Mouse (Mus musculus) embryonic fibroblast, embryonic 13.5 days (primary cell): ENCODE results near the gene Gm49322.

Experiments used
- CTCF ChIP-seq: IDR thresholded peaks from 2 replicates; pipeline ENCODE4 v1.5.1; 2011; ENCODE audit warnings: mild to moderate bottlenecking, control low read depth, low read length, moderate library complexity, borderline replicate concordance; ENCODE audit not compliant: insufficient read depth
- POLR2A ChIP-seq: IDR thresholded peaks from 2 replicates; pipeline ENCODE4 v1.6.1; 2011; ENCODE audit warnings: low read depth, mild to moderate bottlenecking, control low read depth, low read length, moderate library complexity

GRCm38 (mm10) chr10:80614351-80614750 lies 8.5 kb downstream of the Gm49322 start:
- no peak for TF ChIP-seq CTCF
- TF ChIP-seq POLR2A: no peak
